Mouse (Mus musculus) G1E (cell line): ENCODE data around the gene Nthl1.

Experiments used
- CTCF ChIP-seq: IDR thresholded peaks from 2 replicates; pipeline ENCODE4 v1.5.1; 2012; ENCODE audit warnings: low read depth, low read length, inconsistent platforms, mixed read lengths
- GATA1 ChIP-seq: IDR thresholded peaks from 2 replicates; pipeline ENCODE4 v1.6.1; 2012; ENCODE audit warnings: borderline replicate concordance, low read length, inconsistent platforms, mixed read lengths
- POLR2AphosphoS5 ChIP-seq: IDR thresholded peaks from 2 replicates; pipeline ENCODE4 v1.6.1; 2012; ENCODE audit warnings: low read depth, low read length, inconsistent platforms; ENCODE audit not compliant: insufficient replicate concordance
- TAL1 ChIP-seq: conservative IDR thresholded peaks from 2 replicates; pipeline ENCODE4 v1.6.1; 2012; ENCODE audit warnings: low read depth, low read length, inconsistent platforms, mixed read lengths

- TF ChIP-seq CTCF (no peak), GATA1 (no peak), POLR2AphosphoS5 (no peak), TAL1 (no peak)
Measured at GRCm38 (mm10) chr17:24600502-24600901, 32.0 kb upstream of the Nthl1 start.
